Mouse (Mus musculus) ovary, postnatal 10 days (tissue): ENCODE results near the gene Dhdh.
"Not testable (repeated sequence)": the region's sequence is repeated elsewhere in the genome, so short reads cannot be mapped to it uniquely, and the experiment has no call there.

Source experiments
- DNase-seq: peaks from one replicate; pipeline ENCODE4 v3.0.0; 2022; ENCODE audit warnings: low spot score

The Dhdh gene

DNA sequence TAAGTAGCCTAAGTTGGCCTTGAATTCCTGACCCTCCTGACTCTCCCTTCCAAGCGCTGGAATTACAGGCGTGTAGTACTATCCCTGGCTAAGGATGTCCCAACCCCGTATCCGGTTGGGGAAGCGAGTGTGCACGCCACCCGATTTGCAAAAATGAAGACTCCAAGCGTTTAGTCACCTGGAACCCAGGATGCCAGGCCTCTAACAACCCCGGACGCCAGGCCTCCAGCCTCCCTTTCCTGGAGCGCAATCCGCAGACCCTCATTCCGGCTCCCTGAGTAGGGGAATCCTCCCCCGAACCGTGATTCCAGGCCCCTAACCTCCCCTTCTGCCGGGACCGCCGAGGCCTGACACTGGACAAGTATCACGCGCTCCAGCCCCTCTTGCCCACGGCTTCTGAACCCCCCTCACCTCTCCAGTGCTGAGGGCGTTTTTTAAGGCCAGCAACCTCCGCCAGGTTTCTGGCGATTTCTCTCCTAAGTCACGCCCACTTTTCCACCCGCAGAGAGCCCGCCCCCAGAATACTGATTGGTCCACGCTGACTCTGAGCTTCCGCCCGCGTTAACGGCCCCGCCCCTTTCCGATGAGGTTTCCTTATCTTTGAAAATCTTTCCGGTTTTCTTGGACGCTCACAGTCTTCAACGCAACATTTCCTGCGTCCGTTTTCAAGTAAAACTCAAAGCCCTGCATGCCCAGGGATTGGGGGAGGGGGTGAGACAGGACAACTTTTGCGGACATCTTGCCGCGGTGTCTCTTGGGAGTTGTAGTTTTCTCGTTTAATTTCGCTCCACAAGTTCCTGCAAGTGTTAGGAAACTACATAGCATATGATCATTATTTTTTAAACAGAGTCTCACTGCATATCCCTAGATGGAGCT is 21.5 kb upstream of the Dhdh start, which contains the start of gene Nucb1:
Gene Nucb1 (minus strand): TSS at position 495 of the 876 bp plus-strand sequence.
- peak; percentile 81 for DNase-seq

DNA sequence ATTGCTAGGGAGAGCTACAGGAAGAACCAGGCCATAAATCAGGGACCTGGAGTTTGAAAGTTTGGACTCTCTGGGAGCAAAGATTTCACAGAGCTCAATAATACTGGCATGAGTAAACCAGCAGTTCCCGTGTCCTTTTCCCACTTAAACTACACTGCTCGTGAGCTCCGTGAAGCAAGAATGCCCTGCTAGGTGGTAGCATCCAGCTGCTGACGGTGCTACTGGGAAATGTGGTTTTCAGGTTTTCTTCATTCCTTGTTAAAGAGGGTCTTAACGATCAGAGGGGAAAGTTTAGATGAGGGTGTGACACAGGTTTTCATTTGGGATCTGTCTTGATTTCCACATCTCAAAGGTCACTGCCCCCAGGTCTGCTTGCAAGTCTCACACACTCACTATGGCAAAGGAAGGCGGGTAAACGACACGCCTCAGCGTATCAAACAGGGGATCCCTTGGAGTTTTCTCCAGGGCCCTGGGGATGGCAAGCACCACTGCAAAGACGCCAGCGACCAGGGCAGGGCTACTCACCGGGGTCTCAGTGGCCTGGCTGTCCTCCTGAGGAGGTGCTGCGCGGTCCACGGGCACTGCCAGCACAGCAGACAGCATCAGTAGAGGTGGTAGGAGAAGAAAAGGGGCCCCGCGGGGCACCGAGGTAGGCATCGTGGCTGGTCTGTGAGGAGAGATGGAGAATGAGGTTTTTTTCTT is 20.7 kb upstream of the Dhdh start:
- DNase-seq = no peak

GRCm38 (mm10) chr7:45508561-45508960 is 20.0 kb upstream of the Dhdh start:
- DNase-seq = no peak

DNA sequence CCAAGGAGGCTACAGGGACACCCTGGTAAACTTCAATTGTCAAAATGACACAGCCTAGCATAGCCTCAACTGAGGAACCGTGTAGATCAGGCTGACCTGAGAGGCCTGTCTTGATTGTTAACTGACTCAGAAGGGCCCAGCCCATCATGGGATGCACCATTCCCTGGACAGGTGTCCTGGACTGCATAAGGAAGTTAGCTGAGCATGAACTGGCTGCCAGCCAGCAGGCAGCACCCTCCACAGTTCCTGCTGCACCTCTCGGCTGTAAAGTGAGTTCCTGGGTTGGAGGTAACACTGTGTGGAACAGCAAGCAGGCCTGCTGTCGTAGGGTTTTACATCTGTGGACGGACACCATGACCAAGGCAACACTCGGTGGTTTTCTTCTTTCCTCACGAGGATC is 19.0 kb upstream of the Dhdh start:
- no peak for DNase-seq

- no peak for DNase-seq
Measured at GRCm38 (mm10) chr7:45498427-45498826, 9.8 kb upstream of the Dhdh start.

DNA sequence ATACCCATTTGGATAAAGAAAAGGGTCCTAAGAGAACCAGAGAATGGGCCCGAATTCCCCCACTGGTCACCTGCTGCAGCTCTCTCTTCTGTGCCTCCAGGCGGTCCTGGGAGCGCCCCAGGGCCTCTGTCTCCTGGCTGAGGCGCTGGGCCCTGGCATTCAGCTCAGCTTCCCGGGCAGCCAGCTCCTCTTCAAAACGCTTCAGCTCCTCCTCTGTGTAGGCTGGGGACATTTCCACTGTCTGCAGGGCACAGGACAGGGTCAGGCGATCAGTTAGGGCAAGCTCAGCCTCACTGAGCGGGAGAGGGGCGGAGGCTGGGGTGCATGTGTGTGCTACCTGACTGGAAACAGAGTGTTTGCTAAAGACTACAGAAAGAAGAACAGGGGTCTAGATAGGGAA is 5.9 kb upstream of the Dhdh start:
- no peak for DNase-seq

DNA sequence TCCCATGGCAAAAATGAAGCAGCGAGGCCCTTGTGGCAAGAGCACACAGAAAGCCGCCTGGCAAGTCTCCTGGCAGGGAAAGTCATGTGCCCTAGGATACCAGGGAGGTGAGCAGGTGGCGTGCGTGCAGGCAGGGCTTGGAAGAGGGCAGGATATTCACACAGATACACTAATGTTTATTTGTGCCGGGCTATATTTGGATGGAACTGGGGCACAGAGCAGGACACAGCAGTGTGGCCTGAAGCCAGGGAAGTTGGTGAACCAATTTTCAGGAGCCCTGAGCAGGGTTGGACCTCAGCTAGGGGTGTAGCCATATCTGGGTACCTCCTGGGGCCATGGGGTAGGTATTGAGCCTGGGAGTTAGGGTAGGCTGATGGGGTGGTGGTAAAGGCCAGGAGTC is 4.3 kb upstream of the Dhdh start:
- no peak for DNase-seq

DNA sequence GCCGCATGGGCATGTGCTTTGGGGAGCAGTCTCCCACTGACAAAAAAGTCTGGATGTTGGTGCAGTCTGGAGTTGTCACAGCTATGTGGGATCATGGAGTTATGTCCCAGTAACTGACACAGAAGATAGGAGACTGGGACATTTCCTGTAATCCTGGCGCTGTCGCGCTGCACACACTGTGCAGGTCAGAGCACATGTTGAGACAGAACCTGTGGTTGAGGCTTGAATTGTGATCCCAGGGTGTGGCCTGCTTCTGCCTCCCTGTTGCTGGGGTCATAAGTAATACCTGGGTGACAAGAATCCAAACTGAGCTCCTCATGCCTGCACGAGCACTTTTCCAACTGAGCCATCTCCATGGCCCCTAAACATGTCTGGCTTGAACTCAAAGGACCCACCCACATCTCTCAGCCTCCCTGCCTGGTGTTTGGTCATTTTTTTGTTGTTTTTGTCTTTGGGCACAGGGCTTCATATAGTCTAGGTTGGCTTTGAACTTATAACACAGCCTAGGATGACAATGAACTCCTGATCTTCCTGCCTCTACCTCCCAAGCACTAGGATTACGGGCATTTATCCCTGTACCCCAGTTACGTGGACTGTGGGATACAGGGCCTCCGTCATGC is 3.7 kb upstream of the Dhdh start:
- DNase-seq = no peak

DNA sequence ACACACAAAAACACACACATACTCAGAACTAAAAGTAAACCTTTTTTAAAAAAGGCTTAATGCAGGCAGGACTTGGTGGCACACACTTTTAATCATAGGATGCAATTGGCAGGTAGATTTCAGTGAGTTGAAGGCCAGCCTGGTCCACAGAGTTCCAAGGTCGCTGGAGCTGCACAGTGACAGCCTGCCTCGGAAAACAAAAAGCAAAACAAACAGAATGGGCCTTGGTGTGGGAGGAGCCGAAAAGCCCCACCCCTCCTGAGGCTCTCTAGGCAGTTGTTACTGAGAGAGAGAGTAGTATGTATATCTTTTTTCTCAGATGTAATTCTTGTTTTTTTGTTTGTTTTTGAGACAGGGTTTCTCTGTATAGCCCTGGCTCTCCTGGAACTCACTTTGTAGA is 2.7 kb upstream of the Dhdh start:
- DNase-seq = no peak

DNA sequence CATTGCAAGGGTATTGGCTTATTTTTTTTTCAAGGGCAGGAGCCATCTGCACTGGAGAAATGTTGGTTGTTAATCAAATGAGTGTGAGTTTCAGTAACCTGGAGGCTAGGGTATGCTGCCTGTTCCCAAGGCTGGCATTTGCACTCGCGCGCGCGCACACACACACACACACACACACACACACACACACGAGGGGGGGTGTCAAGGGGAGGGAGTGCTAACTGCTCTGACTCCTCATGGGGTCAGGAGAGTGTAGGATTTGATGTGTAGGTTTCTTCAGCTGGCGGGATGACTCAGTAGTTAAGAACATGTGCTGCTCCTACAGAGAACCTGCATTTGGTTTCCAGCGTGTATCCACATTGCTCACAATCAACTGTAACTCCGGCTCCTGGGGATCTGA is 2.2 kb upstream of the Dhdh start:
- no peak for DNase-seq

- no peak for DNase-seq
Measured at GRCm38 (mm10) chr7:45489578-45489977, 973 bp upstream of the Dhdh start.

GRCm38 (mm10) chr7:45487861-45488292 is 728 bp downstream of the Dhdh start:
- DNase-seq = no peak

DNA sequence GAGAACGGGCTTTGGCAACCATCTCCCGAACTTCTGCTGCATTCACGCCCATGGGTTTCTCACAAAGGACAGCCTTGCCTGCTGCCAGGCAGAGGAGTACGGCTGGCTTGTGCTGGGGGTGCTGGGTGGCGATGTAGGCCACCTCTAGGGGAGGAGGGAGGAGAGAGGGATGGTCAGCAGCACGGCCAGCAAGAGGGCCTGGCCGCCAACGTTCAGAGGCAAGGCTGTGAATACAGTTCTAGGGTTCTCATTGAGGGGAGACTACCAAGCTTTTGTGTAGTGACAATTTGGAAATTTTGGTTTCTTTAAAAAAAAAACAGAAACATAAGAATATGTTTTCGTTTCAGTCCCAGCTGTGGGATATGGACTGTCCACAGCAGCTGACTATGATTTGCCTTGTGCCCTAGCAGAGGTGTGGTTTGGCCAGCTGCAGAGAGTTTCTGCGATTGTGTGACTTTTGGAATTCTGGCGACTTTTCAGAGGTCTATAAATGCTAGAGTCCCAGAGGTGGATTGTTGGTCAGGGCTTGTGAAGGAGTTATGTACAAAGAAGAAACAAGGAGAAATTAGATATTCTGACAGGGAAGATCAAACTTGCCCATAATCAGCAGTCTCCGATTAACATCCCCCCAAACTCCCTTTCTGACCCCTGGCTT is 1.7 kb downstream of the Dhdh start, which contains the start of gene Gm45808:
Gene Gm45808 (minus strand): TSS at position 51 of the 655 bp plus-strand sequence.
- no peak for DNase-seq

GRCm38 (mm10) chr7:45486158-45486557 is 2.4 kb downstream of the Dhdh start:
- DNase-seq = no peak

DNA sequence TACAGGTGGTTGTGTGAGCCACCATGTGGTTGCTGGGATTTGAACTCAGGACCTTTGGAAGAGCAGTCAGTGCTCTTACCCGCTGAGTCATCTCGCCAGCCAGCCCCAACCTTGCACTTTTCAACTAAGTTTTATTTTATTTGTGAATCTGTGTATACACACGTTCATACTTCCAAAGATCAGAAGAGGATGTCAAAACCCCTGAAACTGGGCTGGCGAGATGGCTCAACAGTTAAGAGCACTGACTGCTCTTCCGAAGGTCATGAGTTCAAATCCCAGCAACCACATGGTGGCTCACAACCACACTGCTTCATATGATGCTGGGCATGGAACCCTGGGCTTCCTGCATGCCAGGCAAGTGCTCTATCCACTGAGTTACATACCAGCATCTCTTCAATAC is 3.6 kb downstream of the Dhdh start:
- DNase-seq = not testable (repeated sequence)

GRCm38 (mm10) chr7:45482166-45482565 is 6.4 kb downstream of the Dhdh start:
- DNase-seq = no peak

- DNase-seq = no peak
Measured at GRCm38 (mm10) chr7:45481374-45481927, 7.2 kb downstream of the Dhdh start, which contains the start of gene Tulp2. Gene Tulp2, plus strand, starts transcription at chr7:45481877.

DNA sequence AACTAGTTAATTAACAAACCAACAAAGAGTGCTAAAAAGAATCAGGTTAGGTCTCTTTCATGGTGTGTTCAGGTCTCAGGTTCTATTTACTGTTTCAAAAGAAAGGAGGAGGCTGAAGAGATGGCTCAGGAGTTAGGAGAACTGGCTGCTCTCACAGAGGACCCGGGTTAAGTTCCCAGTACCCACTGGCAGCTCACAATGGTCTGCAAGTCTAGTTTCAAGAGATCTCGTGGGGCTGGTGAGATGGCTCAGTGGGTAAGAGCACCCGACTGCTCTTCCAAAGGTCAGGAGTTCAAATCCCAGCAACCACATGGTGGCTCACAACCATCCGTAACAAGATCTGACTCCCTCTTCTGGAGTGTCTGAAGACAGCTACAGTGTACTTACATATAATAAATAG is 8.3 kb downstream of the Dhdh start:
- not testable (repeated sequence) for DNase-seq

DNA sequence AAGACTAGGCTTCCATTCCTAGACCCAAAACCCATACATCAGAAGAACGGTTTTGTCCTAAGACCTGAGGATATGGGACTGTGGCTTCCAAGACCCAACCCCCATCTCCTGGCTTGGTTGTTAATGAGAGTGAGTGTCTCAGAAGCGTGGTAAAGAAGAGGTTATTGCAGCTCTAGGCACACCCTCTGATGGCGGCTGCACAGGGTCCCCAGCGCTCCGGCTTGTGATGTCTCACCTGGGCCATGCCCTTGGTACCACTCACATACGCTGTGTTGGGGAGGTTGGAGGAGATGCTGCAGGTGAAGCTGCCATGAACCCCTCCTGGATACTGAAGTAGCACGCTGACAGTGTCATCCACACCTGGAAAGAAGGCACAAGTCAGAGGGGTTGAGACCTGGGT is 9.8 kb downstream of the Dhdh start:
- DNase-seq = no peak

DNA sequence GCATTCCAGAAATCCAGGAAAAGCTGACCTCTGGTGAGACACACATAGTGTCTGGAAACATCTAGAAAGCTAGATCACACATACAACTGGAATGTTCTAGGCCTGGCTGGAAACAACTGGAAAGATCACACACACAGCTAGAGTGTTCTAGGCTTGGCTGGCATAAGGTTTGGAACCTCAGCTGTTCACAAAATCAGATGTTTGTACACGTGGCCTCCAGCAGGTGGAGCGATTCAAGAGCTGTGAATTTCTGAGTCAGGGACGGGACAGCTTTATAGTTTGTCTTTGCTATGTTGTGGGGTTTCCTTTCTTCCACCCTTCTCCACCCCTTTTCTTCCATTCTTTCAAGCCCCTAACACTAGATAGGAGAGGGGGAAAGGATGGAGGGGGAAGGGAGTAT is 11.6 kb downstream of the Dhdh start:
- no peak for DNase-seq

GRCm38 (mm10) chr7:45476453-45476852 is 12.2 kb downstream of the Dhdh start:
- no peak for DNase-seq
